ENCODE assay signal across 17 mouse cellular contexts in genomic region chr16:30016064-30016463, GRCm38 (mm10).
"Had no signal": no experiment of that assay in that cellular context is flagged by ENCODE, and none has a peak within 500 bp of the region (broad histone marks: within the 10 kb centered on the region; RNA-seq: fewer than 3 reads in every experiment).

No protein-coding gene starts in this region.

- H3K36me3 ChIP-seq: liver, embryonic 15.5 days; lung, embryonic 15.5 days; midbrain, embryonic 12.5 days; neural tube, embryonic 13.5 days; stomach, embryonic 15.5 days had no signal

- H3K27ac ChIP-seq: kidney, postnatal 0 days; layer of hippocampus, adult 2 months; liver, embryonic 15.5 days; lung, embryonic 15.5 days; midbrain, embryonic 12.5 days; neural tube, embryonic 13.5 days; stomach, embryonic 15.5 days had no signal

- DNase-seq: kidney, adult 11 months; kidney, adult 9 months; kidney, postnatal 4 days; left cerebral cortex, postnatal 4 days; retina, postnatal 1 day; right cerebral cortex, postnatal 4 days; spleen, adult 18-20 months had no signal

- H3K9me3 ChIP-seq: liver, embryonic 15.5 days; lung, embryonic 15.5 days; midbrain, embryonic 12.5 days; neural tube, embryonic 13.5 days; stomach, embryonic 15.5 days had no signal

- H3K4me2 ChIP-seq: liver, embryonic 11.5 days; liver, embryonic 15.5 days; lung, embryonic 15.5 days; midbrain, embryonic 12.5 days; neural tube, embryonic 13.5 days; stomach, embryonic 15.5 days had no signal

- ATAC-seq: midbrain, embryonic 16.5 days had no signal

- H3K27me3 ChIP-seq: lung, embryonic 15.5 days; stomach, embryonic 15.5 days had no signal

- H3K9ac ChIP-seq: liver, embryonic 15.5 days; lung, embryonic 15.5 days; midbrain, embryonic 12.5 days; neural tube, embryonic 13.5 days; stomach, embryonic 15.5 days had no signal

- H3K4me3 ChIP-seq: layer of hippocampus, adult 2 months; liver, embryonic 15.5 days; lung, embryonic 15.5 days; megakaryocyte, embryonic 14.5 days; midbrain, embryonic 12.5 days; neural tube, embryonic 13.5 days; stomach, embryonic 15.5 days had no signal
